Mouse (Mus musculus) gastrocnemius, postnatal 4 days (tissue): ENCODE measurements around the gene Fam207a. TPM values are rescaled to one million over a fixed set of nuclear protein-coding genes. Genes with fewer than 3 reads are reported as not detected.

Experiments used
- DNase-seq, 2 experiments: peaks; one replicate each; pipeline ENCODE4 v3.0.0; 2021 to 2022; ENCODE audit warnings: low spot score in 2 of 2, mixed read lengths in 2 of 2
- total RNA-seq, 2 experiments: library from RNA; stranded (reverse); gene quantifications; 2 replicates each; pipeline ENCODE4 v1.2.3; 2021

Gene Fam207a
- total RNA-seq, 2 experiments from 2014 or later, result 14.4 to 14.7 TPM

GRCm38 (mm10) chr10:77457701-77458100 lies 57.9 kb downstream of the Fam207a start:
- no peak for DNase-seq

- DNase-seq, result no peak
Observed at GRCm38 (mm10) chr10:77456507-77456906, 59.1 kb downstream of the Fam207a start.

GRCm38 (mm10) chr10:77455251-77456010 lies 60.2 kb downstream of the Fam207a start:
- DNase-seq, result no peak

GRCm38 (mm10) chr10:77454795-77455194 lies 60.8 kb downstream of the Fam207a start:
- DNase-seq, result no peak

GRCm38 (mm10) chr10:77451822-77452221 lies 63.8 kb downstream of the Fam207a start:
- no peak for DNase-seq

- no peak for DNase-seq
Observed at GRCm38 (mm10) chr10:77450159-77450464, 65.5 kb downstream of the Fam207a start.

GRCm38 (mm10) chr10:77449315-77450158 lies 66.0 kb downstream of the Fam207a start:
- DNase-seq, result no peak

GRCm38 (mm10) chr10:77448698-77449247 lies 66.8 kb downstream of the Fam207a start:
- DNase-seq, result no peak

GRCm38 (mm10) chr10:77448209-77448608 lies 67.4 kb downstream of the Fam207a start:
- DNase-seq, result no peak

- no peak for DNase-seq
Observed at GRCm38 (mm10) chr10:77447755-77448154, 67.8 kb downstream of the Fam207a start.

- no peak for DNase-seq
Observed at GRCm38 (mm10) chr10:77442250-77442649, 73.3 kb downstream of the Fam207a start.

GRCm38 (mm10) chr10:77441812-77442211 lies 73.8 kb downstream of the Fam207a start:
- no peak for DNase-seq

GRCm38 (mm10) chr10:77440841-77441755 lies 74.5 kb downstream of the Fam207a start:
- peak in 1 of 2 experiments; percentile 41 for DNase-seq

GRCm38 (mm10) chr10:77440286-77440685 lies 75.3 kb downstream of the Fam207a start:
- DNase-seq, result no peak

GRCm38 (mm10) chr10:77439026-77439425 lies 76.6 kb downstream of the Fam207a start:
- DNase-seq, result no peak

- no peak for DNase-seq
Observed at GRCm38 (mm10) chr10:77438021-77438420, 77.6 kb downstream of the Fam207a start.

Other genes with a start within 250 kb of the Fam207a start
- gene Adarb1, start 97.5 kb downstream of the Fam207a start, total RNA-seq, result 10 to 100 TPM in 1 of 2 experiments, 1 to 10 TPM in 1; 9.7 to 11.4 TPM
- 1 to 10 TPM; 2.9 to 3.9 TPM for gene Itgb2, start 14.5 kb upstream of the Fam207a start, total RNA-seq
- 100 to 1,000 TPM in 1 of 2 experiments, 10 to 100 TPM in 1; 95.8 to 103 TPM for gene Pttg1ip, start 65.9 kb upstream of the Fam207a start, total RNA-seq
- 10 to 100 TPM; 92.1 to 96.0 TPM for gene Sumo3, start 90.3 kb upstream of the Fam207a start, total RNA-seq
- 10 to 100 TPM; 13.8 to 14.9 TPM for gene Gm49325, start 90.4 kb upstream of the Fam207a start, total RNA-seq
- 10 to 100 TPM; 89.7 to 93.0 TPM for gene Ube2g2, start 106.5 kb upstream of the Fam207a start, total RNA-seq
- not detected for gene Tspear, start 170.8 kb upstream of the Fam207a start, total RNA-seq
- gene Gm19402, start 175.0 kb upstream of the Fam207a start, total RNA-seq, result not detected
- gene Gm9508, start 181.4 kb upstream of the Fam207a start, total RNA-seq, result not detected
- gene Gm10272, start 190.8 kb upstream of the Fam207a start, total RNA-seq, result not detected
- gene Gm10024, start 195.7 kb upstream of the Fam207a start, total RNA-seq, result not detected
- not detected for gene Gm10142, start 200.0 kb upstream of the Fam207a start, total RNA-seq
- gene Krtap12-1, start 204.8 kb upstream of the Fam207a start, total RNA-seq, result not detected
- not detected for gene Gm10100, start 210.7 kb upstream of the Fam207a start, total RNA-seq
- gene Gm18596, start 226.9 kb upstream of the Fam207a start, total RNA-seq, result not detected
- not detected for gene Gm9736, start 235.6 kb upstream of the Fam207a start, total RNA-seq
- not detected for gene Gm3233, start 243.9 kb upstream of the Fam207a start, total RNA-seq